Mouse (Mus musculus) macrophage (primary cell): ENCODE measurements around the gene Urb2. TPM values are rescaled to one million over a fixed set of nuclear protein-coding genes. Genes with fewer than 3 reads are reported as not detected.
"Not testable (repeated sequence)": the region's sequence is repeated elsewhere in the genome, so short reads cannot be mapped to it uniquely, and the experiment has no call there.

ENCODE experiments used
- H3K27ac ChIP-seq: fragments of 350-480 bp; formaldehyde crosslinking; 2 replicates; pipeline ENCODE4 v1.9.0; 2021
- H3K36me3 ChIP-seq: fragments of 350-480 bp; formaldehyde crosslinking; 2 replicates; pipeline ENCODE4 v1.9.0; 2021; ENCODE audit errors: inconsistent target
- H3K4me3 ChIP-seq: fragments of 350-480 bp; formaldehyde crosslinking; 2 replicates; pipeline ENCODE4 v1.9.0; 2021; ENCODE audit errors: inconsistent target
- H3K79me2 ChIP-seq: fragments of 350-480 bp; formaldehyde crosslinking; 2 replicates; pipeline ENCODE4 v1.9.0; 2021; ENCODE audit errors: inconsistent target
- WGBS: methylation state at CpG from one replicate; pipeline ENCODE4 v1.1.7; 2026; ENCODE audit warnings: inconsistent platforms; ENCODE audit not compliant: missing documents; 5-methylcytosine and 5-hydroxymethylcytosine counted together
- polyA plus RNA-seq: library from polyadenylated mRNA; stranded (reverse); fragments of 250-400 nt; gene quantifications from 3 replicates; pipeline ENCODE4 v1.2.4, GENCODE M21; 2018; ENCODE audit warnings: inconsistent platforms

The Urb2 gene
- polyA plus RNA-seq, 1 experiment from 2014 or later, result 3.8 TPM

- Histone ChIP-seq H3K36me3 (peaks cover 18% of the 10 kb centered on the region), H3K79me2 (no peaks in the 10 kb centered on the region), H3K27ac (no peak overlapping the region), H3K4me3 (no peak overlapping the region)
- 98% methylated on average over 5 of the region's 5 CpGs for WGBS
These were observed 27.7 kb upstream of the Urb2 start for GRCm38 (mm10) chr8:123993597-123993996.

- H3K4me3 ChIP-seq, result no peak overlapping the region
- WGBS, result 97% methylated on average over 3 of the region's 3 CpGs
- no peak overlapping the region for H3K27ac ChIP-seq
- H3K79me2 ChIP-seq, result peaks cover 2% of the 10 kb centered on the region; the same call in 1 of the 2 replicates
- H3K36me3 ChIP-seq, result peaks cover 18% of the 10 kb centered on the region
These were observed 27.3 kb upstream of the Urb2 start for GRCm38 (mm10) chr8:123993997-123994396.

GRCm38 (mm10) chr8:123999568-123999967 lies 21.7 kb upstream of the Urb2 start:
- Histone ChIP-seq H3K79me2 (peaks cover 22% of the 10 kb centered on the region; the same call in 1 of the 2 replicates), H3K4me3 (no peak overlapping the region), H3K27ac (no peak overlapping the region), H3K36me3 (peaks cover 50% of the 10 kb centered on the region)
- 95% methylated on average over 2 of the region's 2 CpGs for WGBS

GRCm38 (mm10) chr8:124002546-124003108 lies 18.7 kb upstream of the Urb2 start:
- 94% methylated on average over 10 of the region's 10 CpGs for WGBS
- Histone ChIP-seq H3K79me2 (peaks cover 22% of the 10 kb centered on the region; the same call in 1 of the 2 replicates), H3K36me3 (peaks cover 60% of the 10 kb centered on the region), H3K4me3 (no peak overlapping the region), H3K27ac (no peak overlapping the region)

GRCm38 (mm10) chr8:124007829-124008228 lies 13.5 kb upstream of the Urb2 start:
- 21% methylated on average over 6 of the region's 6 CpGs for WGBS
- Histone ChIP-seq H3K27ac (no peak overlapping the region), H3K36me3 (peaks cover 53% of the 10 kb centered on the region), H3K79me2 (peaks cover 33% of the 10 kb centered on the region), H3K4me3 (no peak overlapping the region)

GRCm38 (mm10) chr8:124011580-124011979 lies 9.7 kb upstream of the Urb2 start:
- no peak overlapping the region for H3K27ac ChIP-seq
- peaks cover 70% of the 10 kb centered on the region for H3K79me2 ChIP-seq
- no peak overlapping the region for H3K4me3 ChIP-seq
- H3K36me3 ChIP-seq, result peaks cover 17% of the 10 kb centered on the region; the same call in 1 of the 2 replicates
- 96% methylated on average over 3 of the region's 3 CpGs for WGBS

GRCm38 (mm10) chr8:124011989-124012586 lies 9.2 kb upstream of the Urb2 start:
- Histone ChIP-seq H3K36me3 (peaks cover 12% of the 10 kb centered on the region; the same call in 1 of the 2 replicates), H3K79me2 (peaks cover 75% of the 10 kb centered on the region), H3K27ac (no peak overlapping the region), H3K4me3 (no peak overlapping the region)
- WGBS, result 95% methylated on average over 3 of the region's 3 CpGs

GRCm38 (mm10) chr8:124014299-124014698 lies 7.0 kb upstream of the Urb2 start:
- WGBS, result 93% methylated on average over 3 of the region's 7 CpGs
- not testable (repeated sequence) for H3K4me3 ChIP-seq, H3K36me3 ChIP-seq, H3K27ac ChIP-seq
- H3K79me2 ChIP-seq, result peaks cover 97% of the 10 kb centered on the region

- H3K36me3 ChIP-seq, result no peaks in the 10 kb centered on the region
- no peak overlapping the region for H3K27ac ChIP-seq
- H3K4me3 ChIP-seq, result no peak overlapping the region
- H3K79me2 ChIP-seq, result peaks cover 99% of the 10 kb centered on the region
- 78% methylated on average over 3 of the region's 3 CpGs for WGBS
These were observed 6.6 kb upstream of the Urb2 start for GRCm38 (mm10) chr8:124014751-124015150.

- no peaks in the 10 kb centered on the region; the same call in 1 of the 2 replicates for H3K36me3 ChIP-seq
- H3K4me3 ChIP-seq, result peak overlapping the region; percentile 72
- H3K27ac ChIP-seq, result no peak overlapping the region
- H3K79me2 ChIP-seq, result peaks cover 83% of the 10 kb centered on the region
- WGBS, result 25% methylated on average over 13 of the region's 13 CpGs
These were observed 1.5 kb upstream of the Urb2 start for GRCm38 (mm10) chr8:124019782-124020181.

- Histone ChIP-seq H3K27ac (peak overlapping the region; percentile 24; the same call in 1 of the 2 replicates), H3K79me2 (peaks cover 75% of the 10 kb centered on the region), H3K4me3 (peak overlapping the region; percentile 72), H3K36me3 (no peaks in the 10 kb centered on the region; the same call in 1 of the 2 replicates)
- under 1% methylated on average over 65 of the region's 87 CpGs for WGBS
These were observed 670 bp upstream of the Urb2 start for GRCm38 (mm10) chr8:124020439-124021236.

- not testable (repeated sequence) for H3K4me3 ChIP-seq, H3K27ac ChIP-seq
- Histone ChIP-seq H3K79me2 (peaks cover 25% of the 10 kb centered on the region), H3K36me3 (peaks cover 30% of the 10 kb centered on the region)
- WGBS, result 94% methylated on average over 2 of the region's 2 CpGs
These were observed 5.0 kb downstream of the Urb2 start for GRCm38 (mm10) chr8:124026265-124026664.

GRCm38 (mm10) chr8:124027831-124028230 lies 6.5 kb downstream of the Urb2 start:
- Histone ChIP-seq H3K36me3 (peaks cover 30% of the 10 kb centered on the region), H3K79me2 (peaks cover 10% of the 10 kb centered on the region), H3K4me3 (no peak overlapping the region), H3K27ac (no peak overlapping the region)
- 94% methylated on average over 6 of the region's 6 CpGs for WGBS

- 63% methylated on average over 5 of the region's 5 CpGs for WGBS
These were observed 12.1 kb downstream of the Urb2 start for GRCm38 (mm10) chr8:124033400-124033799.

GRCm38 (mm10) chr8:124038121-124038520 lies 16.8 kb downstream of the Urb2 start:
- Histone ChIP-seq H3K4me3 (no peak overlapping the region), H3K27ac (no peak overlapping the region), H3K36me3 (peaks cover 44% of the 10 kb centered on the region), H3K79me2 (no peaks in the 10 kb centered on the region)
- 94% methylated on average over 7 of the region's 7 CpGs for WGBS

More at GRCm38 (mm10) chr8:124033400-124033799, 12.1 kb downstream of the Urb2 start:
- H3K36me3 ChIP-seq, result peaks cover 49% of the 10 kb centered on the region
- H3K79me2 ChIP-seq, result no peaks in the 10 kb centered on the region
- no peak overlapping the region for H3K4me3 ChIP-seq
- H3K27ac ChIP-seq, result no peak overlapping the region
